Mouse (Mus musculus) testis, adult 2 months (tissue): ENCODE data around the gene Acvr1b.

Experiments
- CTCF ChIP-seq: fragments of 200-500 bp; IDR thresholded peaks from 2 replicates; pipeline ENCODE4 v1.5.1; 2012; ENCODE audit warnings: low read depth, mild to moderate bottlenecking, inconsistent platforms, low read length, moderate library complexity; ENCODE audit not compliant: control insufficient read depth, insufficient read depth, insufficient replicate concordance
- POLR2A ChIP-seq: fragments of 200-500 bp; IDR thresholded peaks from 2 replicates; pipeline ENCODE4 v1.6.1; 2012; ENCODE audit warnings: low read depth, mild to moderate bottlenecking, inconsistent platforms, low read length, moderate library complexity; ENCODE audit not compliant: control insufficient read depth

GRCm38 (mm10) chr15:101230995-101231647, 57.3 kb downstream of the Acvr1b start:
- TF ChIP-seq CTCF (peak; percentile 39; the same call in 1 of the 2 replicates), POLR2A (no peak)
